Mouse (Mus musculus): ENCODE results near the gene Hoxc8.

Gene Hoxc8

GRCm38 (mm10) chr15:103002821-103003448 lies 12.5 kb downstream of the Hoxc8 start:
- intact Hi-C loops (cut with DNase I): no loop called here

- intact Hi-C loops (cut with DNase I): no loop called here
Observed at GRCm38 (mm10) chr15:103005308-103005707, 14.9 kb downstream of the Hoxc8 start.

- intact Hi-C loops (cut with DNase I): no loop called here
Observed at GRCm38 (mm10) chr15:103005797-103006196, 15.4 kb downstream of the Hoxc8 start.

GRCm38 (mm10) chr15:103006326-103006725 lies 15.9 kb downstream of the Hoxc8 start:
- intact Hi-C loops (cut with DNase I): no loop called here

- intact Hi-C loops (cut with DNase I): loop anchor here (5.0 kb wide), 1 partner anchor 113 kb away; no protein-coding TSS in a partner anchor
Observed at GRCm38 (mm10) chr15:103009265-103010111, 19.1 kb downstream of the Hoxc8 start.

GRCm38 (mm10) chr15:103010112-103010846 lies 19.9 kb downstream of the Hoxc8 start:
- intact Hi-C loops (cut with DNase I): loop anchor here (5.0 kb wide), 1 partner anchor 112 kb away; no protein-coding TSS in a partner anchor

- intact Hi-C loops (cut with DNase I): loop anchor here (5.0 kb wide), 1 partner anchor 111 kb away; no protein-coding TSS in a partner anchor
Observed at GRCm38 (mm10) chr15:103010847-103011555, 20.6 kb downstream of the Hoxc8 start.

GRCm38 (mm10) chr15:103011928-103012486 lies 21.6 kb downstream of the Hoxc8 start:
- intact Hi-C loops (cut with DNase I): loop anchor here (5.0 kb wide), 1 partner anchor 110 kb away; no protein-coding TSS in a partner anchor

- intact Hi-C loops (cut with DNase I): loop anchor here (5.0 kb wide), 1 partner anchor 109 kb away; no protein-coding TSS in a partner anchor
Observed at GRCm38 (mm10) chr15:103013238-103013984, 23.0 kb downstream of the Hoxc8 start.

- intact Hi-C loops (cut with DNase I): loop anchor here (5.0 kb wide), 1 partner anchor 108 kb away; no protein-coding TSS in a partner anchor
Observed at GRCm38 (mm10) chr15:103014166-103015008, 24.0 kb downstream of the Hoxc8 start.

- intact Hi-C loops (cut with DNase I): no loop called here
Observed at GRCm38 (mm10) chr15:103015009-103015399, 24.6 kb downstream of the Hoxc8 start.

GRCm38 (mm10) chr15:103015406-103016166 lies 25.2 kb downstream of the Hoxc8 start:
- intact Hi-C loops (cut with DNase I): no loop called here

- intact Hi-C loops (cut with DNase I): no loop called here
Observed at GRCm38 (mm10) chr15:103018636-103019035, 28.2 kb downstream of the Hoxc8 start, which contains the start of gene Hoxc4. Gene Hoxc4, plus strand, starts transcription at chr15:103018934.

- intact Hi-C loops (cut with DNase I): no loop called here
Observed at GRCm38 (mm10) chr15:103020899-103021418, 30.6 kb downstream of the Hoxc8 start.

GRCm38 (mm10) chr15:103021544-103021943 lies 31.1 kb downstream of the Hoxc8 start:
- intact Hi-C loops (cut with DNase I): no loop called here

GRCm38 (mm10) chr15:103024131-103024530 lies 33.7 kb downstream of the Hoxc8 start:
- intact Hi-C loops (cut with DNase I): no loop called here
